Mouse (Mus musculus) liver, embryonic 14 days (tissue): ENCODE results near the gene Olfr1033. TPM values are rescaled to one million over a fixed set of nuclear protein-coding genes. Genes with fewer than 3 reads are reported as not detected.

ENCODE experiments used
- polyA plus RNA-seq: library from polyadenylated mRNA; depleted of rRNA; stranded (reverse); fragments of >200 nt; gene quantifications from 2 replicates; pipeline ENCODE4 v1.2.3, GENCODE M21; 2012; rRNA removed

The Olfr1033 gene
- 0.28 and 0.37 TPM in 2 replicates for polyA plus RNA-seq

DNA sequence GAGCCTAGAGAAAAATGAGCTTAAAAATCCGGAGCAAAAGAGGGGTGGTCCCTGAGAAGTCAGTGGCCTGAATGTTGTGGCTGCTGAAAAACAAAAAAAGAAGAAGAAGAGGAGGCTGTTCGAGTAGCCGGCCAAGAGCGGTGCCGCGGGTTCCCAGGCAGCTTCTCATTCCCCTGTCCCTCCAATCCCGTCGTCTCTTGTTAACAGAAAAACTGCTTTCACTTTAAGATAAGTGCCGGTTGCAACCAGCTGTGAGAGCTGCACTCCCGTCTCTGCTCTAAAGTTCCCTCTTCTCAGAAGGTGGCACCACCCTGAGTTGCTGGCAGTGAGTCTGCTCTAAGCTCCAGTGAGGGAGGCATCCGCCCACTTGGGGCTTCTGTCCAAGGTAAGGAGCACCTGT lies at the start of gene Olfr1033:
Gene Olfr1033, plus strand, starts transcription at position 228 of the 400 bp plus-strand sequence.

DNA sequence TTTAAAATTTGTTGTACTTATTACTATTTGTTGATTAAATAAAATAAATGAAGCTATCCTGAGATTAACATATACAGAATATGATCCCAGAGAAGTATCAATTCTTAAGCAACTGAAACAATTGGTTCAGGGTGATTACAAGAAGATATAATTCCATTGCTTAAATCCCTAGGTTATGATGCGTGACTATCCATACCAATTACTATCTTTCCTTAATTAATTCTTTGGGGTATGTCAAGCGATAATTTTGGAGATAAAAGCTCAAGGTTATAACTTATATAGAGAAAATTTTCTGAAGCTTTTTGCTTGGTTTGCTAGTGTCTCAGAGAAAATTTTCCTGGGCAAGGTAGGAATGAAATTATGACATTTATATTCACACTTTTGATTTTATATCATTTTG lies 46.8 kb upstream of the Olfr1033 start, which contains the start of gene Olfr1029:
Gene Olfr1029, plus strand, starts transcription at position 301 of the 400 bp plus-strand sequence.

DNA sequence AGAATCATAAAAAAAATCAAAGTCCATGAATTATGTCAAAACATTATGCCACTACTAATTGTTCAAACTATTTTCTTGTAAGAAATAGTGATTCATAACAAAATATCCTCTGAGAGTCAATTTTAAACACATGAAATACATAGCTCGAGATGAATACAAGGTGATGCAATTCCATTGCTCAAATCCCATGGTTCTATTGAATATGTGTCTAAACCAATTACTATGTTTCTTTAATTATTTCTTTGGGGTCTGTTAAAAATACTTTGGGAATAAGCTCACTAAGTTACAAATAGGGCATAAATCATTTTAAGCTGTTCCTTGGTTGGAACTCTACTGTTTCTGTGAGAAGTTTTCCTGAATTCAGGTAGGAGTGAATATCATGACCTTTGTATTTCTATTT lies 41.5 kb upstream of the Olfr1033 start, which contains the start of gene Olfr1030:
Gene Olfr1030, plus strand, starts transcription at position 301 of the 400 bp plus-strand sequence.

DNA sequence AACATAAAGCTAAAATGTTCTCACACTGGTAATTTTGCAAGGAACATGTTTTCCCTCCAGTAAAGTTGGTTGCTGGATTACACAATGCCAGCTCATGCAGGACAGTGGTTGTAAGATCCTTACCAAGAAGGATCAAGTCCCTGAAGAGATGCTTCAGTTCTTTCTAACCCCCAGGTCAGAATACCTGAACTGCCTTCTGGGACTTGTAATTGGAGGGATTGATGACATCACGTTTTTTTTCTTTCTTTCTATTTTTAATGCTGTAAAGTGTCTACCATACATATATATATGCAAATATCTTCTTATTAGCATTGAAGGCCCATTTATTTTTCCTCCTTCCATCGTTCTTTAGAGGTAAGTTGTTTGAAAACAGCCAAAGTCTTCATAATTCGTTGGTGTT lies 30.4 kb upstream of the Olfr1033 start, which contains the start of gene Olfr1031:
Gene Olfr1031, plus strand, starts transcription at position 301 of the 400 bp plus-strand sequence.

DNA sequence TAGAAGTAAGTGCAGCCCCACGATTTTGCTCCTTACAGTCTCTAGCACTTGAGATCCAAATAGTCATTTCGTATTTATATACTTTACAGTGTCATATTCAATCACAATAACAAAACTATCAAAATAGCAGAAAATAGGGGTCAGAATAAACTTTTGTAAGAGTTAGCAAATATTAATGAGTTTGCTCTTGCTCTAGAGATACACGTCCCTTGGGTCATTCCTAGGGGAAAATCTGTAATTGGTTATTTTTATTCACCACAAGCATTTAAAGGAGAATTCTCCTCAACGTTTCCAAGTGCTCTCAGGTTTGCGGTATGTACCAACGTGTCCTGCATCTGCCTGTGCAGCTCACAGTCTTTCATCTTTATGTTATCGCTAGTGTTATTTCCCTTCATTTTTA lies 15.2 kb upstream of the Olfr1033 start, which contains the start of gene Olfr1032:
Gene Olfr1032, plus strand, starts transcription at position 301 of the 400 bp plus-strand sequence.

DNA sequence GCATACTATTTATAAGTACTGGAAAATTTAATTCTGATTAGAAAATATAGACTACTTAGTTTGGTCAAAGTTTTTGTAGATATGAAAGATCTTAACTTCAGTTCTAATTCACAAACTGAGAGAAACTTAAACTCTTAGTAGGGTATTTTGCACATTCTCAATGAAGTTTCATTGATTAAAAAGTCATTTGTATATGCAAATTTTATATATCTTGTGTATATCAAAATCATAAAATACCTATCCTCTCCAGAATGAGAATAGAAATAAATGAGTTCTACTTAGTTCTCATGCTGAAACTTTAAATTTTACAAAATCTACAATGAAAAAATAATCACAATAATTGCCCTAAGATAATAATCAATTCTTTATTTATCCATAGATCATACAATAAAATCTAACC lies 25.1 kb downstream of the Olfr1033 start, which contains the start of gene Olfr1034:
Gene Olfr1034, plus strand, starts transcription at position 301 of the 400 bp plus-strand sequence.

DNA sequence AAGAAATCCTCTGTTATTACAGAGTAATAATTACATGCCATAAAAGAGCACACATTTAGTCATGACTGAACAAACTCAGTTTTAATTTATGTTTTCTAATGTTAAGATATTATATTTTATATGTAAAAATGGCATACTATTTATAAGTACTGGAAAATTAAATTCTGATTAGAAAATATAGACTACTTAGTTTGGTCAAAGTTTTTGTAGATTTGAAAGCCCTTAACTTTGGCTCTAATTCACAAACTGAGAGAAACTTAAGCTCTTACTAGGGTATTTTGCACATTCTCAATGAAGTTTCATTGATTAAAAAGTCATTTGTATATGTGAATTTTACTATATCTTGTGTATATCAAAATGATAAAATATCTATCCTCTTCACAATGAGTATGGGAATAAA lies 53.3 kb downstream of the Olfr1033 start, which contains the start of gene Olfr1036:
Gene Olfr1036, plus strand, starts transcription at position 301 of the 400 bp plus-strand sequence.

DNA sequence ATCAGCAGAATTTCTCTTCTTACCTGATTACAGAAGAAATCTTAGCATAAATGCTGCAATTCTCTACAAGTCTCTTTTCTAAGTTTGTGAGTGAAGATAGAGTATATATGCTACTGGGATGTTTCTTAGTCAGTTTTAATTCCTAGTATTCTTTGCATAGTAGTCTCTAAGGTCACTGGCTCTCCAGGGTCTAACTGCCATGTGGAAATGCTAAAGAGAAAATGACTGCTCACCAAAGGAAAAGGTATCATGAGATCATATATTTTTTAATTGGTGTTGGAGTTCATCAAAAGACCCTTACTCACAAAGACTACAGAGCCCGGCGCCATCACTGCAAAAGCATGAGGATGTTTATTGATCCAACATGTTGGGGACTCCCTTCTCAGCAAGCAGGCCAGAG lies 66.9 kb downstream of the Olfr1033 start, which contains the start of gene Olfr1037:
Gene Olfr1037, minus strand, starts transcription at position 101 of the 400 bp plus-strand sequence.

Other genes starting within 250 kb of the Olfr1033 start
- not detected in 2 replicates for gene Olfr1014, start 247.9 kb upstream of the Olfr1033 start, polyA plus RNA-seq
- not detected in 2 replicates for gene Olfr1015, start 238.6 kb upstream of the Olfr1033 start, polyA plus RNA-seq
- gene Olfr1016, start 218.1 kb upstream of the Olfr1033 start, polyA plus RNA-seq, result not detected in 2 replicates
- not detected in 2 replicates for gene Olfr1018, start 202.2 kb upstream of the Olfr1033 start, polyA plus RNA-seq
- gene Olfr1019, start 175.2 kb upstream of the Olfr1033 start, polyA plus RNA-seq, result not detected in 2 replicates
- gene Olfr1020, start 173.6 kb upstream of the Olfr1033 start, polyA plus RNA-seq, result not detected in 2 replicates
- gene Olfr1022, start 152.0 kb upstream of the Olfr1033 start, polyA plus RNA-seq, result not detected in 2 replicates
- gene Olfr1023, start 135.0 kb upstream of the Olfr1033 start, polyA plus RNA-seq, result not detected in 2 replicates
- gene Olfr1024, start 115.6 kb upstream of the Olfr1033 start, polyA plus RNA-seq, result not detected in 2 replicates
- not detected in 2 replicates for gene Olfr1025-ps1, start 105.4 kb upstream of the Olfr1033 start, polyA plus RNA-seq
- not detected in 2 replicates for gene Olfr1026, start 99.1 kb upstream of the Olfr1033 start, polyA plus RNA-seq
- under 0.01 TPM in 1 of 2 replicates, not detected in the other for gene Olfr1028, start 70.2 kb upstream of the Olfr1033 start, polyA plus RNA-seq
- not detected in 2 replicates for gene Olfr1029, start 46.7 kb upstream of the Olfr1033 start, polyA plus RNA-seq
- not detected in 2 replicates for gene Olfr1030, start 41.4 kb upstream of the Olfr1033 start, polyA plus RNA-seq
- gene Olfr1031, start 30.3 kb upstream of the Olfr1033 start, polyA plus RNA-seq, result not detected in 2 replicates
- not detected in 2 replicates for gene Olfr1032, start 15.1 kb upstream of the Olfr1033 start, polyA plus RNA-seq
- gene Olfr1034, start 25.2 kb downstream of the Olfr1033 start, polyA plus RNA-seq, result 0.06 and 0.09 TPM in 2 replicates
- gene Olfr1036, start 53.4 kb downstream of the Olfr1033 start, polyA plus RNA-seq, result not detected in 2 replicates
- not detected in 2 replicates for gene Olfr1037, start 66.8 kb downstream of the Olfr1033 start, polyA plus RNA-seq
- gene Olfr1039, start 115.3 kb downstream of the Olfr1033 start, polyA plus RNA-seq, result not detected in 2 replicates
- gene Olfr1040, start 126.1 kb downstream of the Olfr1033 start, polyA plus RNA-seq, result not detected in 2 replicates
- not detected in 2 replicates for gene Olfr1042, start 141.2 kb downstream of the Olfr1033 start, polyA plus RNA-seq
- not detected in 2 replicates for gene Olfr1043, start 146.9 kb downstream of the Olfr1033 start, polyA plus RNA-seq
- gene Olfr1044, start 157.2 kb downstream of the Olfr1033 start, polyA plus RNA-seq, result not detected in 2 replicates
- not detected in 2 replicates for gene Olfr52, start 165.1 kb downstream of the Olfr1033 start, polyA plus RNA-seq
- gene Olfr1045, start 182.4 kb downstream of the Olfr1033 start, polyA plus RNA-seq, result not detected in 2 replicates
- not detected in 2 replicates for gene Olfr1046, start 198.7 kb downstream of the Olfr1033 start, polyA plus RNA-seq
- gene Olfr1047, start 210.8 kb downstream of the Olfr1033 start, polyA plus RNA-seq, result not detected in 2 replicates
- not detected in 2 replicates for gene Olfr1048, start 219.7 kb downstream of the Olfr1033 start, polyA plus RNA-seq
- not detected in 2 replicates for gene Olfr1049, start 237.7 kb downstream of the Olfr1033 start, polyA plus RNA-seq